Mouse (Mus musculus) C3H10T1/2 (cell line): ENCODE data around the gene Agbl3. TPM values are rescaled to one million over a fixed set of nuclear protein-coding genes. Genes with fewer than 3 reads are reported as not detected.

Experiments used
- polyA plus RNA-seq, 2 experiments: library from polyadenylated mRNA; unstranded; fragments of >200 nt; fragmentation: generic; extraction: Trizol; gene quantifications; one replicate each; pipeline ENCODE4 v1.2.1; 2012; ENCODE audit warnings: missing spikeins in 2 of 2

Gene Agbl3
- polyA plus RNA-seq: 1 to 10 TPM; 1.6 to 5.2 TPM

DNA sequence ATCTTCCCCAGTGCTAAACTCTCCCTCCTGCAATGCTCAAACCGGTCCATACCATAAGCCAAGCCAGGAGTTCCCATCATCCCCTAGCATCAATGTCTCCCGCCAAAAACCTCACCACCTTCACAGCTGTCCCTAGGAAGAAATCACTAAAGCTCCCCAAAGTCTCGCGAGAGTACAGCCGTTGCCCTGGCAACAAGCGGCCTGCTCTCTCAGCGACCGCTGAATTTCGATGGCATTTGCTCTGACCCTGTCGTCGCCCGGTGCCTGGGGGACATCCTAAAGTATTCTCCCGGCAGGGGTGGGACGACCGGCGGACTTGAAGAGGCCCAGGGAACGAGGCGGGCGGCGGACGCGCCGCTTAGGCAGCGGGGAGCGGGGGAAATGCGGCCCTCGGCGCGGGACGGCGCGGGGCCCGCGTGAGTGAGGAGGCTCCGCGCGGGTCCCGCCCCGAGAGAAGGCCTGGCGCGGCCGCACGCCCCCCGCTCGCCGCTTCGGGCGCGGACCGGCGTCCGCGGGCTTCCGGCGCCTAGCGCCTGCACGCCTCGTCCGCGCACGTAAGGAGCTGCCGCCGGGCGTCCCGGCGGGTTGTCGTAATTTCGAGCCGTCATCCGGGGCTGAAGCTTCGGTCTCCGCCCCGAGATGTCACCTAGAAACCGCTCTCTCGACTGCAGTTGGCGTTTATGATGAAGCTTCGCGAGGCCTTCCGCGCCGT, at the start of gene Agbl3:
Agbl3 (plus strand) TSS at position 202 of the 712 bp plus-strand sequence.

DNA sequence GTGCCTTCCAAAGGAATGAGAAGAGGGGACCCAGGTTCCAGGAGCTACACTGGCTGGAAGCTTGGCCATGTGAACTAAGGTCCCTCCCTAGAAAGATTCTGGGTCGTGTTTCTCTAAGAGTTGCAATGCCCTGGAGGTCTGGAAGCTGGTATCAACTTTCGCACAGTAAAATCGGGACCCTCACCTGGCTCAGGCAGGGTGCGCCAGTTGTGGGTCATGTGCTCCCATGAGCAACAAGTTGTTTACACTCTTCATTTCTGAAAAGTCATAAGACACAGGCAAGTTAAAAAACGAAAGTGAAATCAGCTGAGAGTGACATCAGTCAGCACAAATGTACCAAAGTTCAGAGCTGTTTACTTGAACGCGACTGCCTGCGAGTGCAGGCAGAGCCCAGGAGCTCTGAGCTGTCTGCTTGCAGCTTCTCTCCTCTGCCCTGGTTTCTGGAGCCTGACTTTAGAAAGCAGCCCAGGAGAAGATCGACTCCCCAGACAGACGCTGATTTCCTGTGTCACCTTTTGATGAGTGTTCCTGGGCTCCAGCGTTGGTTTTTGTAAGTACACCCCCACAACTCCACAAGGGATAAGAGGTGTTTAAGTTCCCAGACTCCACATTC, 82.7 kb downstream of the Agbl3 start, which contains the start of gene Tmem140:
Tmem140 (plus strand) TSS at position 356 of the 613 bp plus-strand sequence.

DNA sequence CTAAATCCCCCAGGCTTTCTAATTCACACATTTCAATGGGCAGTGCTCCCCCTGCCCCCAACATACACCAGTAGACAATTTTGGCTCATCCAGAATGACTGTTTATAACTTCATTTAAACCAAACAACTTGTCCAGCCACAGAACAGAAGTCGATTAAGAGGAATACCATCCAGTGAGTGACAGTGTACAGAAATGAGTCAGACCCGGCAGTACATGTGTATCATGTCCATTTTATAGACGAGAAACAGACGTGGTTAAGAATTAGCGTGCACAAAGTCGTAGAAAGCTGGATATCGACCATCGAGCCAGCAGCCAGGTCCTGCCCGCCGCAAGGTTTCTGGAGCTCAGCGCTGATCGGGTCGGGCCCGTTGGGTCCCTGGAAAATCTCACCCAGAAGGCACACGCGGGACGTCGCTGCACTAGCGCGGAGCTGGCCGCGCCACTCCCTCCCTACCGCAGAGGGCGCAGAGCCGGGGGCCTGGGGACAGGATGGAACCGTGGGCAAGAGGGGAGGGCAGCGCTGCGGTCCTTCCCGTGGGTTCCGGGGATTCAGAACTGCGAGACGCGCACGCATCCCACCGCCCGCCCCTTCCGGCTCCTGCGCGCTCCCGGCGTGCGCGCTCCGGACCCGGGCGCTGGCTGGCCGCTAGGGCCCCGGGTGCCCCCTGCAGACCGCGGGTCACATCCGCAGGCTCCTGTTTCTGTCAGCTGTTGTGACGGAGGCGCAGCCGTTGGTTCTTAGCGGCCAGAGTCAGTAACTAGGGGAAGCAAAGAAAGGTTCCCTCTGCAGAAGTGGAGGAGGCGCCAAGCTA, 97.5 kb downstream of the Agbl3 start, which contains the start of gene Cyren:
Cyren (minus strand) TSS at position 552 of the 813 bp plus-strand sequence.

Other genes with a start within 250 kb of the Agbl3 start
- 100 to 1,000 TPM in 1 of 2 experiments, 10 to 100 TPM in 1; 27.1 to 110 TPM for gene Cald1, start 181.9 kb upstream of the Agbl3 start, polyA plus RNA-seq
- 1 to 10 TPM in 1 of 2 experiments, under 1 TPM in 1; 0.19 to 8.7 TPM for gene Tmem140, start 82.7 kb downstream of the Agbl3 start, polyA plus RNA-seq
- 1 to 10 TPM; 5.1 to 8.1 TPM for gene Cyren, start 97.6 kb downstream of the Agbl3 start, polyA plus RNA-seq
- gene Wdr91, start 130.4 kb downstream of the Agbl3 start, polyA plus RNA-seq: 10 to 100 TPM in 1 of 2 experiments, 1 to 10 TPM in 1; 5.1 to 11.3 TPM
- not detected for gene Stra8, start 139.7 kb downstream of the Agbl3 start, polyA plus RNA-seq
- under 1 TPM in 1 of 2 experiments, not detected in 1; 0.13 TPM for gene Slc23a4, start 208.0 kb downstream of the Agbl3 start, polyA plus RNA-seq